Mouse (Mus musculus) midbrain, embryonic 16.5 days (tissue): ENCODE results near the gene Sh3rf3. TPM values are rescaled to one million over a fixed set of nuclear protein-coding genes. Genes with fewer than 3 reads are reported as not detected.

Source experiments
- ATAC-seq: fragments of 200-750 bp; cut with Nextera tagmentation; 2 replicates; pipeline ENCODE4 v1.8.0; 2017; ENCODE audit warnings: moderate TSS enrichment
- H3K27ac ChIP-seq: fragments of 300-500 bp; sonication (generic); 2 replicates; pipeline ENCODE4 v1.5.1; 2014; ENCODE audit warnings: mild to moderate bottlenecking, low read length, mixed read lengths
- H3K27me3 ChIP-seq: fragments of 300-500 bp; sonication (generic); 2 replicates; pipeline ENCODE4 v1.6.1; 2014; ENCODE audit warnings: low read depth, low read length, mixed read lengths; ENCODE audit not compliant: control insufficient read depth, insufficient read depth
- H3K36me3 ChIP-seq: fragments of 300-500 bp; sonication (generic); 2 replicates; pipeline ENCODE4 v1.6.1; 2014; ENCODE audit warnings: mild to moderate bottlenecking, low read length, moderate library complexity, mixed read lengths; ENCODE audit not compliant: control insufficient read depth, insufficient read depth
- H3K4me1 ChIP-seq: fragments of 300-500 bp; sonication (generic); 2 replicates; pipeline ENCODE4 v1.6.1; 2014; ENCODE audit warnings: mild to moderate bottlenecking, low read length, mixed read lengths; ENCODE audit not compliant: control insufficient read depth, insufficient read depth
- H3K4me2 ChIP-seq: fragments of 300-500 bp; sonication (generic); 2 replicates; pipeline ENCODE4 v1.6.1; 2014; ENCODE audit warnings: mild to moderate bottlenecking, low read length, mixed read lengths
- H3K4me3 ChIP-seq: fragments of 300-500 bp; sonication (generic); 2 replicates; pipeline ENCODE4 v1.5.1; 2014; ENCODE audit warnings: low read depth, mild to moderate bottlenecking, low read length, moderate library complexity, mixed read lengths
- H3K9ac ChIP-seq: fragments of 300-500 bp; sonication (generic); 2 replicates; pipeline ENCODE4 v1.6.1; 2014; ENCODE audit warnings: low read depth, low read length, mixed read lengths
- H3K9me3 ChIP-seq: fragments of 300-500 bp; sonication (generic); replicated peaks from 2 replicates; pipeline ENCODE4 v1.6.1; 2014; ENCODE audit warnings: mild to moderate bottlenecking, low read length, mixed read lengths; ENCODE audit not compliant: control insufficient read depth, poor library complexity, severe bottlenecking
- WGBS: fragments of 180-500 bp; shearing (Covaris S2); extraction: QIAGEN DNeasy Blood & Tissue Kit; methylation state at CpG from one replicate; pipeline ENCODE4 v1.1.7; 2014; 5-methylcytosine and 5-hydroxymethylcytosine counted together
- microRNA-seq: library from miRNA; unstranded; fragments of <30 nt; microRNA quantifications from one replicate; pipeline ENCODE4, GENCODE M21; 2017
- polyA plus RNA-seq: library from polyadenylated mRNA; unstranded; fragments of >200 nt; fragmentation: Nextera tagmentation; extraction: Ambion mirVana; gene quantifications from 2 replicates; pipeline ENCODE4 v1.2.1, GENCODE M21; 2015

Sh3rf3 gene
- polyA plus RNA-seq, 1 experiment from 2014 or later = 3.1 TPM

- Histone ChIP-seq H3K27me3 (no peaks in the 10 kb centered on the region), H3K9me3 (no peaks in the 10 kb centered on the region), H3K27ac (no peak overlapping the region), H3K36me3 (no peaks in the 10 kb centered on the region), H3K4me1 (no peaks in the 10 kb centered on the region), H3K9ac (no peak overlapping the region), H3K4me2 (no peak overlapping the region), H3K4me3 (no peak overlapping the region)
- 49% methylated on average over 4 of the region's 4 CpGs for WGBS
- no peak for ATAC-seq
Measured at GRCm38 (mm10) chr10:59162185-59162897, 349.2 kb downstream of the Sh3rf3 start.

GRCm38 (mm10) chr10:59166104-59166944, 353.2 kb downstream of the Sh3rf3 start:
- Histone ChIP-seq H3K27me3 (no peaks in the 10 kb centered on the region), H3K4me2 (no peak overlapping the region), H3K9ac (no peak overlapping the region), H3K9me3 (no peaks in the 10 kb centered on the region), H3K27ac (no peak overlapping the region), H3K4me1 (no peaks in the 10 kb centered on the region), H3K36me3 (no peaks in the 10 kb centered on the region), H3K4me3 (no peak overlapping the region)
- no peak; the same call in 1 of the 2 replicates for ATAC-seq
- 76% methylated on average over 14 of the region's 14 CpGs for WGBS

- no peak for ATAC-seq
- no peaks in the 10 kb centered on the region for H3K4me1 ChIP-seq
- WGBS = 41% methylated on average over 3 of the region's 3 CpGs
- no peak overlapping the region for H3K9ac ChIP-seq
- no peak overlapping the region for H3K27ac ChIP-seq
- H3K4me3 ChIP-seq = no peak overlapping the region
- no peaks in the 10 kb centered on the region for H3K9me3 ChIP-seq
- no peaks in the 10 kb centered on the region for H3K27me3 ChIP-seq
- no peaks in the 10 kb centered on the region for H3K36me3 ChIP-seq
- H3K4me2 ChIP-seq = no peak overlapping the region
Measured at GRCm38 (mm10) chr10:59171042-59171441, 357.9 kb downstream of the Sh3rf3 start.

- WGBS = 92% methylated on average over 1 of the region's 1 CpGs
- H3K27me3 ChIP-seq = no peaks in the 10 kb centered on the region
- no peak for ATAC-seq
Measured at GRCm38 (mm10) chr10:59172539-59172938, 359.4 kb downstream of the Sh3rf3 start.

GRCm38 (mm10) chr10:59179620-59180019, 366.5 kb downstream of the Sh3rf3 start:
- Histone ChIP-seq H3K4me1 (no peaks in the 10 kb centered on the region), H3K4me3 (no peak overlapping the region), H3K9me3 (no peaks in the 10 kb centered on the region), H3K27me3 (no peaks in the 10 kb centered on the region), H3K36me3 (no peaks in the 10 kb centered on the region), H3K9ac (no peak overlapping the region), H3K27ac (no peak overlapping the region), H3K4me2 (no peak overlapping the region)
- ATAC-seq = no peak
- 92% methylated on average over 3 of the region's 3 CpGs for WGBS

More at GRCm38 (mm10) chr10:59172539-59172938, 359.4 kb downstream of the Sh3rf3 start:
- Histone ChIP-seq H3K4me1 (no peaks in the 10 kb centered on the region), H3K27ac (no peak overlapping the region), H3K9ac (no peak overlapping the region), H3K36me3 (no peaks in the 10 kb centered on the region), H3K4me3 (no peak overlapping the region), H3K9me3 (no peaks in the 10 kb centered on the region), H3K4me2 (no peak overlapping the region)

- Histone ChIP-seq H3K9me3 (no peaks in the 10 kb centered on the region), H3K9ac (no peak overlapping the region), H3K4me3 (no peak overlapping the region), H3K36me3 (no peaks in the 10 kb centered on the region), H3K27ac (no peak overlapping the region), H3K4me1 (no peaks in the 10 kb centered on the region), H3K27me3 (no peaks in the 10 kb centered on the region), H3K4me2 (no peak overlapping the region)
- WGBS = 84% methylated on average over 3 of the region's 3 CpGs
- no peak for ATAC-seq
Measured at GRCm38 (mm10) chr10:59182306-59182705, 369.1 kb downstream of the Sh3rf3 start.

Small RNA genes lying within 50 kb of the gene (microRNA-seq; reads per million reads assigned to microRNA genes)
- not detected for gene Gm27672

Other genes starting within 250 kb of the Sh3rf3 start
- gene Edar, start 137.7 kb upstream of the Sh3rf3 start, polyA plus RNA-seq = 0.30 and 0.32 TPM in 2 replicates
- not detected in 2 replicates for gene Gm17542, start 95.1 kb upstream of the Sh3rf3 start, polyA plus RNA-seq